Mouse (Mus musculus) cerebellum, adult 2 months (tissue): Measurements from ENCODE around the gene Zpr1. TPM values are rescaled to one million over a fixed set of nuclear protein-coding genes. Genes with fewer than 3 reads are reported as not detected.

Source experiments
- DNase-seq, 2 experiments: peaks; one replicate each; pipeline ENCODE4 v3.0.0; 2021
- H3K27ac ChIP-seq: fragments of 200-500 bp; 2 replicates; pipeline ENCODE4 v1.5.1; 2012; ENCODE audit warnings: low read length, control low read depth, inconsistent platforms; ENCODE audit not compliant: insufficient read depth
- H3K27me3 ChIP-seq: fragments of 200-500 bp; 2 replicates; pipeline ENCODE4 v1.6.1; 2012; ENCODE audit warnings: inconsistent platforms, mild to moderate bottlenecking, low read length, moderate library complexity; ENCODE audit not compliant: control insufficient read depth, insufficient read depth
- H3K4me1 ChIP-seq: fragments of 200-500 bp; 2 replicates; pipeline ENCODE4 v1.6.1; 2011; ENCODE audit warnings: low read length; ENCODE audit not compliant: control insufficient read depth, insufficient read depth
- H3K4me3 ChIP-seq: fragments of 200-500 bp; replicated peaks from 2 replicates; pipeline ENCODE3; 2011; ENCODE audit warnings: mild to moderate bottlenecking, low read depth, low read length, control low read depth; ENCODE audit not compliant: insufficient read depth
- CTCF ChIP-seq: fragments of 200-500 bp; IDR thresholded peaks from 2 replicates; pipeline ENCODE4 v1.5.1; 2011; ENCODE audit warnings: low read depth, mild to moderate bottlenecking, control low read depth, low read length, moderate library complexity, borderline replicate concordance; ENCODE audit not compliant: insufficient read depth
- POLR2A ChIP-seq: fragments of 200-500 bp; IDR thresholded peaks from 2 replicates; pipeline ENCODE4 v1.6.1; 2011; ENCODE audit warnings: low read length, control low read depth, borderline replicate concordance; ENCODE audit not compliant: insufficient read depth
- WGBS: fragments of 180-500 bp; shearing (Covaris S2); methylation state at CpG from one replicate; pipeline ENCODE4 v1.1.7; 2018; 5-methylcytosine and 5-hydroxymethylcytosine counted together
- polyA plus RNA-seq: library from polyadenylated mRNA; depleted of rRNA; stranded (reverse); fragments of >200 nt; gene quantifications from 2 replicates; pipeline ENCODE4 v1.2.3, GENCODE M21; 2012; rRNA removed

Zpr1 gene
- polyA plus RNA-seq, 1 experiment = 40.3 TPM

- peak overlapping the region; percentile 84 for H3K27ac ChIP-seq
- peaks cover 13% of the 10 kb centered on the region; the same call in 1 of the 2 replicates for H3K4me1 ChIP-seq
- H3K27me3 ChIP-seq = no peaks in the 10 kb centered on the region
- no peak overlapping the region for H3K4me3 ChIP-seq
- DNase-seq = no peak
- WGBS = 60% methylated on average over 25 of the region's 25 CpGs
- TF ChIP-seq CTCF (peak; percentile 9; the same call in 1 of the 2 replicates), POLR2A (no peak)
These were observed 55.1 kb downstream of the Zpr1 start for GRCm38 (mm10) chr9:46327706-46328571.

DNA sequence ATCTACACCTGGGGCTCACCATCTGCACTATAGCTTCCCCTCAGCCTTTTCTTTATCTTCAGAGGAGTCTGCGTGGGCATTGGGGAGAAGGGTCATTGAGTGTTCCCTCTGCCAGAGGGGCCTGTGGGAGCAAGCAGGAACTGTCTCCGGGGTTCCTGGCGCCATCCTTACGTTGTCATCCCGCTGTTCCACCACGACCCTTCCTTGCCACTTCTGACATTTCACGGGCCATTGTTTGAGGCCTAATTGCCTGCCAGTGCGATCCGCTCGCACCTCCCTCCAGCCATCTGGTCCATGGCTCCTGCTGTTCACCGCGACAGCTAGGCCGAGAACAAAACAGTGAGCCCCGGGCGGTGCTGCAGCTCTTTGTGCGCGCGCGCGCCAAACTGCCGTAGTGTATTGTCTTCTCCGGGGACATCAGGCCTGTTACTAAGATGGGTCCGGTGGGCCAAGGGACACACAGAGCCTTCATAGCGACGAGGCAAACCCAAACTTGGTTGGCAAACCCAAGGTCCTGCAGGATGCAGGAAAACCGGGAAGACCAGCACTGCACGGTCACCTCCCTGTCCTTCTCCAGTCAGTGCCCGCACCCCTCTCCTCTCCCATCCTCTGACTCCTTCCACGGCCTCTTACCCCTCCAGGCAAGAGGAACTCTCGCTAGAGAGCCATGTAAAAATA, 55.8 kb downstream of the Zpr1 start:
- peak overlapping the region; percentile 84 for H3K27ac ChIP-seq
- 2% methylated on average over 30 of the region's 30 CpGs for WGBS
- peak overlapping the region; percentile 21 for H3K4me3 ChIP-seq
- peak; percentile 91 to 92 for DNase-seq
- no peak; the same call in 1 of the 2 replicates for TF ChIP-seq POLR2A
- no peak for TF ChIP-seq CTCF
- peaks cover 13% of the 10 kb centered on the region; the same call in 1 of the 2 replicates for H3K4me1 ChIP-seq
- H3K27me3 ChIP-seq = no peaks in the 10 kb centered on the region

DNA sequence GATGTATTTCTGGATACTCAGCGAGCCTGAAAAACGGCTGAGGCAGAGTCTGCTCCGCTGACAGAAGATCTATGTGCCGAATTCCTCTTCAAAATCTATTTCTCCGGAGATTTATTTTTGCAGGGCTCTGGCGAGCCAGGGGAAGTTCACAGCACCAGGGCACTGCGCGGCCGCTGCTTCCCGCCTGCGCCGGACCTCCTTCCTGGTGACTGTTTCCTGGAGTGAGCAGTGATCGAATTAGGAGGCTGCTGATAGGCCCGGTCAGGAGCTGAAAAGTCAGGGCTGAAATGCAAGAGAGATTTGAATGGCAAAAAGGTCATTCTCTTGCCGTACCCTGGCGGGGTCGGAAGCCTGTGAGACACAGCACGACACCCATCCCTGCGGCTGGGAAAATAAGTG, 56.4 kb downstream of the Zpr1 start:
- H3K27ac ChIP-seq = peak overlapping the region; percentile 84
- peak in 1 of 2 experiments; percentile 44 for DNase-seq

DNA sequence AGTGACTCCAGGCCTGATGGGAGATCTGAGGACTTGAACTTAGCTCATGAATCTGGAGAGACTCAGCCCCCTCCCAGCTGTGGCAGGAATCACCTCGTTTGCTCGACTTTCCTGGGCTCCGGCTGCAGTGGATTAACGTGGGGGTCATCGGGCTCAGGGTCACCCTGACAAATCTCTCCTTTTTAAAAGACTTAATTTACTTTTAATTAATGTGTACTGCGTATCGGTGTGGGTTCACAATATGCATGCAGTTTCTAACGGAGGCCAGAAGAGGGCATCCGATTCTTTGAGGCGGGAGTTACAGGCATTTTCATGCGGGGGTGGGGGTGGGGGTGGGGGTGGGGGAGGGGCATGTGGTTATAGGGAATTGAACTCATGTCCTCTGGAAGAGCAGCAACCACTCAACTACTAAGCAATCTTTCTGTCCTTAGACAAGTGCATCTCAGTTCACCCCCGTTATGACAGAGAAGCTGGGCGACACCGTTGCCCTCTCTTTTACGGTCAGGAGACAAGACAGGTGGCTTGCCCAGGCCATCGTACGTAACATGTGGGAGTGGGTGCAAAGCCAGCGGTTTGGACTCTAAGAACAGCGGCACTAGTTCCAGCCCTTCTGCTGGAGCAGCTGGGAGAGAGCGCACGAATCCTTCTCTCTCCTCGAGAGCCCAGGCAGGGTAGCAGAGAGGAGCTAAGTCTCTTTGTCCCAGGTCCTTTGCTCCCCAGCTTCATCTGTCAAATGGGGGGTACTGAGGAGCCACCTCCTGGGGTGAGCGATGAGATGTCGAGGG, 57.1 kb downstream of the Zpr1 start:
- peaks cover 13% of the 10 kb centered on the region; the same call in 1 of the 2 replicates for H3K4me1 ChIP-seq
- H3K4me3 ChIP-seq = no peak overlapping the region
- peak in 1 of 2 experiments; percentile 10 for DNase-seq
- no peak overlapping the region for H3K27ac ChIP-seq
- TF ChIP-seq CTCF (no peak), POLR2A (no peak)
- H3K27me3 ChIP-seq = no peaks in the 10 kb centered on the region
- WGBS = 68% methylated on average over 24 of the region's 24 CpGs

More for the DNA sequence above, 56.4 kb downstream of the Zpr1 start:
- Histone ChIP-seq H3K4me1 (peaks cover 13% of the 10 kb centered on the region; the same call in 1 of the 2 replicates), H3K27me3 (no peaks in the 10 kb centered on the region), H3K4me3 (peak overlapping the region; percentile 21)
- TF ChIP-seq POLR2A = no peak
- TF ChIP-seq CTCF = no peak
- 18% methylated on average over 19 of the region's 19 CpGs for WGBS

- H3K4me3 ChIP-seq = no peak overlapping the region
- no peak overlapping the region for H3K27ac ChIP-seq
- no peak for TF ChIP-seq POLR2A
- TF ChIP-seq CTCF = no peak
- H3K27me3 ChIP-seq = no peaks in the 10 kb centered on the region
- H3K4me1 ChIP-seq = peaks cover 13% of the 10 kb centered on the region; the same call in 1 of the 2 replicates
- 85% methylated on average over 6 of the region's 6 CpGs for WGBS
- DNase-seq = peak in 1 of 2 experiments; percentile 25
These were observed 57.7 kb downstream of the Zpr1 start for GRCm38 (mm10) chr9:46330586-46330895.

- H3K27me3 ChIP-seq = no peaks in the 10 kb centered on the region
- WGBS = 63% methylated on average over 1 of the region's 1 CpGs
- DNase-seq = no peak
- no peak overlapping the region for H3K4me3 ChIP-seq
- peaks cover 16% of the 10 kb centered on the region; the same call in 1 of the 2 replicates for H3K4me1 ChIP-seq
- TF ChIP-seq CTCF = no peak
- no peak for TF ChIP-seq POLR2A
- no peak overlapping the region for H3K27ac ChIP-seq
These were observed 58.4 kb downstream of the Zpr1 start for GRCm38 (mm10) chr9:46331301-46331700.

Other genes with a start within 250 kb of the Zpr1 start
- gene Apoa1, start 44.5 kb upstream of the Zpr1 start, polyA plus RNA-seq = 2.7 and 3.0 TPM in 2 replicates
- gene Apoc3, start 37.4 kb upstream of the Zpr1 start, polyA plus RNA-seq = 0.57 and 0.88 TPM in 2 replicates
- gene Apoa4, start 32.4 kb upstream of the Zpr1 start, polyA plus RNA-seq = 0.16 and 0.28 TPM in 2 replicates
- not detected in 2 replicates for gene Apoa5, start 4.4 kb upstream of the Zpr1 start, polyA plus RNA-seq
- 11.9 and 12.8 TPM in 2 replicates for gene Bud13, start 9.9 kb downstream of the Zpr1 start, polyA plus RNA-seq
- not detected in 2 replicates for gene 4931429L15Rik, start 46.9 kb downstream of the Zpr1 start, polyA plus RNA-seq